Mouse (Mus musculus): ENCODE data around the gene 1110002E22Rik. TPM values are rescaled to one million over a fixed set of nuclear protein-coding genes. Genes with fewer than 3 reads are reported as not detected.

Gene 1110002E22Rik
- total and polyA plus RNA-seq, 3 experiments, result under 0.01 to 0.03 TPM; not detected in 1

- H3K36me3 ChIP-seq (ENCODE audit: control insufficient read depth in 1 of 2, insufficient read depth in 2 of 2, low read length in 2 of 2), result no peaks in the 10 kb centered on the region
- no peak overlapping the region for H3K27ac ChIP-seq (ENCODE audit: control insufficient read depth, low read depth, low read length)
- no peaks in the 10 kb centered on the region for H3K79me2 ChIP-seq (ENCODE audit: control insufficient read depth, insufficient read depth, low read length, poor library complexity)
- H3K4me1 ChIP-seq (ENCODE audit: control insufficient read depth in 1 of 2, insufficient read depth in 2 of 2, low read length in 2 of 2), result no peaks in the 10 kb centered on the region
- no peak for TF ChIP-seq POLR2AphosphoS2 (IDR thresholded peaks at IDR 0.05; ENCODE audit: low read length)
- no peak for TF ChIP-seq KAT2A (conservative IDR thresholded peaks at IDR 0.05; ENCODE audit: low read depth, low read length)
- no peak for TF ChIP-seq SIN3A (IDR thresholded peaks at IDR 0.05; ENCODE audit: low read length)
- no peak for TF ChIP-seq MEF2A (IDR thresholded peaks at IDR 0.05; ENCODE audit: extremely low read depth, insufficient replicate concordance, low read depth, low read length, poor library complexity, severe bottlenecking)
- no peaks in the 10 kb centered on the region for H3K9me3 ChIP-seq (replicated peaks; ENCODE audit: insufficient read depth, low read length)
- H3K27me3 ChIP-seq (ENCODE audit: control insufficient read depth in 1 of 2, insufficient read depth in 2 of 2, low read length in 2 of 2), result peaks cover 0 to 2% of the 10 kb centered on the region in 2 experiments; a peak in 2 of 4 replicates
- DNase-seq (ENCODE audit: low read depth, low spot score), result no peak
- H3K9ac ChIP-seq (ENCODE audit: control insufficient read depth, low read depth, low read length, poor library complexity, severe bottlenecking), result no peak overlapping the region
- no peak overlapping the region for H3K4me3 ChIP-seq (ENCODE audit: control insufficient read depth in 1 of 2, insufficient read depth in 1 of 2, low read depth in 2 of 2, low read length in 2 of 2)
These were observed 15.3 kb upstream of the 1110002E22Rik start for GRCm38 (mm10) chr3:138049555-138049954.

DNA sequence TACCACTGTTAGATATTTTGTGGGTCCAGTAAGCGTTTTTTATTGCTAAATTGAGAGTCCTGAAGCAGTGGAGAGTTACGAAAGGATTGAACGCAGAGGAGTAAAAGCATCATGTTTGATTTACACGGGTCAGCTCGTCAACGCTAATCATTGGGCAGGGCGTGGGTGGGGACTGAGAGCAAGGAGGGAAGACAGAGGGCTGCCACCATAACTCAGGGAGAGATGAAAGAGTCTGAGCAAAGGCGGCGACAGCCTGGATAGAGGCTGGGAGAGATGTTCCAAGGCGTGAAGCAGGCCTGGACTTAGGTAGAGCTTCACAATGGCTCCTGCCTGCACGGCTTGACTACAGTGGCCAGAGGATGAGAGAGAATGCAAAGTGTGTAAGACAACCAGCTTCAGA lies 14.1 kb upstream of the 1110002E22Rik start:
- no peaks in the 10 kb centered on the region for H3K36me3 ChIP-seq (ENCODE audit: control insufficient read depth in 1 of 2, insufficient read depth in 2 of 2, low read length in 2 of 2)
- TF ChIP-seq HCFC1 (IDR thresholded peaks at IDR 0.05; ENCODE audit: low read depth, low read length) (no peak), CTCF (IDR thresholded peaks at IDR 0.05 in 2 of 3, conservative IDR thresholded peaks at IDR 0.05 in 1 of 3; ENCODE audit: control insufficient read depth in 1 of 3, insufficient read depth in 1 of 3, low read depth in 2 of 3, low read length in 3 of 3, poor library complexity in 1 of 3, severe bottlenecking in 1 of 3) (no peak), CHD1 (IDR thresholded peaks at IDR 0.05; ENCODE audit: low read depth, low read length) (no peak), MAX (IDR thresholded peaks at IDR 0.05; ENCODE audit: low read length) (no peak), NELFE (IDR thresholded peaks at IDR 0.05; ENCODE audit: low read depth, low read length) (no peak), TCF12 (IDR thresholded peaks at IDR 0.05; ENCODE audit: low read depth, low read length) (no peak), EP300 (IDR thresholded peaks at IDR 0.05; ENCODE audit: low read depth in 1 of 2, low read length in 2 of 2) (no peak), ZC3H11A (IDR thresholded peaks at IDR 0.05; ENCODE audit: low read depth, low read length) (no peak), ETS1 (IDR thresholded peaks at IDR 0.05; ENCODE audit: low read depth, low read length) (no peak), ZNF384 (IDR thresholded peaks at IDR 0.05; ENCODE audit: low read depth, low read length) (no peak)

GRCm38 (mm10) chr3:138051431-138051830 lies 13.4 kb upstream of the 1110002E22Rik start:
- Histone ChIP-seq H3K36me3 (ENCODE audit: control insufficient read depth in 1 of 2, insufficient read depth in 2 of 2, low read length in 2 of 2) (no peaks in the 10 kb centered on the region), H3K27me3 (ENCODE audit: control insufficient read depth in 1 of 2, insufficient read depth in 2 of 2, low read length in 2 of 2) (peaks cover 0 to 2% of the 10 kb centered on the region in 2 experiments; a peak in 2 of 4 replicates), H3K9ac (ENCODE audit: control insufficient read depth, low read depth, low read length, poor library complexity, severe bottlenecking) (no peak overlapping the region), H3K79me2 (ENCODE audit: control insufficient read depth, insufficient read depth, low read length, poor library complexity) (no peaks in the 10 kb centered on the region), H3K27ac (ENCODE audit: control insufficient read depth, low read depth, low read length) (no peak overlapping the region), H3K4me3 (ENCODE audit: control insufficient read depth in 1 of 2, insufficient read depth in 1 of 2, low read depth in 2 of 2, low read length in 2 of 2) (no peak overlapping the region), H3K4me1 (ENCODE audit: control insufficient read depth in 1 of 2, insufficient read depth in 2 of 2, low read length in 2 of 2) (no peaks in the 10 kb centered on the region), H3K9me3 (replicated peaks; ENCODE audit: insufficient read depth, low read length) (no peaks in the 10 kb centered on the region)
- DNase-seq (ENCODE audit: low read depth, low spot score), result no peak
- TF ChIP-seq BHLHE40 (IDR thresholded peaks at IDR 0.05; ENCODE audit: borderline replicate concordance, low read depth, low read length), result no peak
- TF ChIP-seq SMC3 (IDR thresholded peaks at IDR 0.05; ENCODE audit: low read depth, low read length), result no peak
- no peak for TF ChIP-seq ZNF384 (IDR thresholded peaks at IDR 0.05; ENCODE audit: low read depth, low read length)
- no peak for TF ChIP-seq RCOR1 (IDR thresholded peaks at IDR 0.05; ENCODE audit: low read depth, low read length)
- TF ChIP-seq MYC (IDR thresholded peaks at IDR 0.05; ENCODE audit: low read depth, low read length), result no peak
- no peak for TF ChIP-seq CTCF (IDR thresholded peaks at IDR 0.05 in 2 of 3, conservative IDR thresholded peaks at IDR 0.05 in 1 of 3; ENCODE audit: control insufficient read depth in 1 of 3, insufficient read depth in 1 of 3, low read depth in 2 of 3, low read length in 3 of 3, poor library complexity in 1 of 3, severe bottlenecking in 1 of 3)

More for the DNA sequence above, 14.1 kb upstream of the 1110002E22Rik start:
- Histone ChIP-seq H3K27me3 (ENCODE audit: control insufficient read depth in 1 of 2, insufficient read depth in 2 of 2, low read length in 2 of 2) (peaks cover 0 to 2% of the 10 kb centered on the region in 2 experiments; a peak in 2 of 4 replicates), H3K4me1 (ENCODE audit: control insufficient read depth in 1 of 2, insufficient read depth in 2 of 2, low read length in 2 of 2) (no peaks in the 10 kb centered on the region), H3K4me3 (ENCODE audit: control insufficient read depth in 1 of 2, insufficient read depth in 1 of 2, low read depth in 2 of 2, low read length in 2 of 2) (no peak overlapping the region), H3K27ac (ENCODE audit: control insufficient read depth, low read depth, low read length) (no peak overlapping the region), H3K9me3 (replicated peaks; ENCODE audit: insufficient read depth, low read length) (no peaks in the 10 kb centered on the region), H3K79me2 (ENCODE audit: control insufficient read depth, insufficient read depth, low read length, poor library complexity) (no peaks in the 10 kb centered on the region), H3K9ac (ENCODE audit: control insufficient read depth, low read depth, low read length, poor library complexity, severe bottlenecking) (no peak overlapping the region)
- DNase-seq (ENCODE audit: low read depth, low spot score), result no peak

Measured in MEL (cell line).